Mouse (Mus musculus) heart, adult 2 months (tissue): Measurements from ENCODE around the gene Coro7. TPM values are rescaled to one million over a fixed set of nuclear protein-coding genes. Genes with fewer than 3 reads are reported as not detected.
"Not testable (repeated sequence)": the region's sequence is repeated elsewhere in the genome, so short reads cannot be mapped to it uniquely, and the experiment has no call there.

Experiments used
- DNase-seq, 2 experiments: peaks; one replicate each; pipeline ENCODE4 v3.0.0; 2021
- H3K27ac ChIP-seq: fragments of 200-600 bp; 2 replicates; pipeline ENCODE4 v1.8.1; 2022
- H3K27me3 ChIP-seq: fragments of 200-500 bp; 2 replicates; pipeline ENCODE4 v1.6.1; 2012; ENCODE audit warnings: mild to moderate bottlenecking, low read length, inconsistent platforms, mixed read lengths; ENCODE audit not compliant: control insufficient read depth, insufficient read depth
- H3K36me3 ChIP-seq: fragments of 200-500 bp; 2 replicates; pipeline ENCODE4 v1.6.1; 2012; ENCODE audit warnings: low read length, inconsistent platforms; ENCODE audit not compliant: control insufficient read depth, insufficient read depth
- H3K4me1 ChIP-seq: fragments of 200-500 bp; 2 replicates; pipeline ENCODE4 v1.6.1; 2011; ENCODE audit warnings: low read length; ENCODE audit not compliant: control insufficient read depth, insufficient read depth
- H3K4me3 ChIP-seq: fragments of 200-600 bp; 2 replicates; pipeline ENCODE4 v1.8.1; 2022
- H3K79me2 ChIP-seq: fragments of 200-500 bp; replicated peaks from 2 replicates; pipeline ENCODE4 v1.6.1; 2012; ENCODE audit warnings: mild to moderate bottlenecking, inconsistent platforms, low read length, moderate library complexity, mixed read lengths; ENCODE audit not compliant: control insufficient read depth, insufficient read depth
- H3K9ac ChIP-seq: fragments of 200-500 bp; 2 replicates; pipeline ENCODE4 v1.6.1; 2012; ENCODE audit warnings: low read depth, mild to moderate bottlenecking, control low read depth, inconsistent platforms, low read length, mixed read lengths
- CTCF ChIP-seq: fragments of 200-600 bp; IDR thresholded peaks from 2 replicates; pipeline ENCODE4 v1.8.1; 2022; ENCODE audit warnings: antibody characterized with exemption, mild to moderate bottlenecking, moderate library complexity
- EP300 ChIP-seq: fragments of 200-500 bp; IDR thresholded peaks from 2 replicates; pipeline ENCODE4 v1.6.1; 2011; ENCODE audit warnings: low read depth, low read length, control low read depth; ENCODE audit not compliant: insufficient read depth
- POLR2A ChIP-seq: fragments of 200-500 bp; IDR thresholded peaks from 2 replicates; pipeline ENCODE4 v1.6.1; 2011; ENCODE audit warnings: mild to moderate bottlenecking, low read depth, low read length, control low read depth; ENCODE audit not compliant: insufficient read depth
- WGBS: fragments of 180-500 bp; shearing (Covaris S2); methylation state at CpG from one replicate; pipeline ENCODE4 v1.1.7; 2018; 5-methylcytosine and 5-hydroxymethylcytosine counted together
- intact Hi-C: fragments of 180-260 bp; cut with DNase I; formaldehyde crosslinking; loops from one replicate; pipeline ENCODE4 v1.15.1; 2025
- polyA plus RNA-seq: library from polyadenylated mRNA; depleted of rRNA; stranded (reverse); fragments of >200 nt; gene quantifications from 2 replicates; pipeline ENCODE4 v1.2.3, GENCODE M21; 2012
- total RNA-seq, 2 experiments: library from RNA; stranded (reverse); gene quantifications; 2 replicates each; pipeline ENCODE4 v1.2.3; 2021

The Coro7 gene
- total and polyA plus RNA-seq, 3 experiments = 14.6 to 22.8 (median 15.9) TPM

DNA sequence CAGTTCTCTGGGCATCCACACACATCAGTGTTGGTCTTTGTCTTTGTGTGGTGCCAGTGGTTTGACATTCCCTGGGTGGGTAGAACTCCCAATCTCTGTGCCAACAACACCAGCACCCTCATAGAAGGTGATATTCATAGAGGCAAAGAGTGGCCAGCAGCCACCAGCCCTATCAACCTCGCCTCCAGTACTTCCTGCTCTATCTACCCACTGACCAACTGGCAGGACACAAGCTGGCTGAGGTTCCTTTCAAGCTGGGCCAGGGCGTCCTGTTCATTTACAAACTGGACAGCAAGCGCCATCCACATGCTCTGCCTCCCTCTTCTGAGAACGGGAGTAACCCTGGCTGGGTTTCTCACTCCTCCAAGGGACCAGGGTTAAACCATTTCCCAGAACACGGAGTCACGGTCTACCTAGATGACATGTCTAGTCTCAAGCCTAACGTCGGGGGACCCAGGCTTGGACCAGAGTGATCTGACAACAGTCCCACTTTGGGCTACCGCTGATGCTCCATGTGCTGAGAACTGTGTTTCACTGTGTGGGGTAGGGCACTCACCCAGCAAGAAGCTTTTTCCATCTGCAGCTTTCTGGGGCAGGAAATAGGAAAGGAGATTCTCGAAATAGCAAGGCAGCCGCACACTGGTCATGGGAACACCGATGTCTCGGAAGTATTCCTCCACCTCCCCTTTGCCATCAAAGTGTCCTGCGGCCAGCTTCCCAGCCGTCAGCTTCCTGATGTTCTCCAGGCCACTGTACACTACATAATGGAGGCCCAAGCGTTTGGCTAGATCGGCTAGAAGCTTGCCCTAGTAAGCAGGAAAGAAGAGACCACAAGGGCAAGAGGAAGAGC lies 34.5 kb upstream of the Coro7 start:
- Histone ChIP-seq H3K4me3 (no peak overlapping the region), H3K27ac (peak overlapping the region; percentile 47; the same call in 1 of the 2 replicates), H3K36me3 (no peaks in the 10 kb centered on the region), H3K79me2 (no peaks in the 10 kb centered on the region), H3K4me1 (peaks cover 7% of the 10 kb centered on the region), H3K27me3 (no peaks in the 10 kb centered on the region), H3K9ac (no peak overlapping the region)
- DNase-seq = peak; percentile 40 to 74
- intact Hi-C loops = no loop called here
- TF ChIP-seq EP300 = peak; percentile 73
- TF ChIP-seq POLR2A = no peak
- TF ChIP-seq CTCF = no peak
- WGBS = 40% methylated on average over 17 of the region's 17 CpGs

DNA sequence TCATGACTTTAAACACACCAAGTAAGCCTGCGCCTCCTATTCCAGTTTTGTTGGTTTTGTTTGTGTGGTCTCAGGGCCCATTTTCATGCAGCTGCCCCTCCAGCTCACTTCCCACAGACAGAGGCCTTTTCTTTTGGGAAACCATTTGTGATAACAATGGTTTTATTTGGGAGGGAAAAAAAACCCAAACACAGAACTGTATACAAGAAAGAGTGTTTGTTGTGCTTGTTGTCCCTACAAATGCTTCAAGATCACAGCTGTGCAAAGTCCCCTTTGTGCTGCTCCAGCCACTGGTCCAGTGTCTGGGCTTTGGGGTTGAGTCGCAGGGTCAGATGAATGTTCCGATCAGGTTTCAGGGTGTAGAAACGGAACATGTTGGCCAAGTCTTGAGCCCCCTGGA lies 31.6 kb upstream of the Coro7 start:
- Histone ChIP-seq H3K4me3 (no peak overlapping the region), H3K27me3 (no peaks in the 10 kb centered on the region), H3K27ac (no peak overlapping the region), H3K4me1 (peaks cover 7% of the 10 kb centered on the region), H3K9ac (no peak overlapping the region), H3K36me3 (no peaks in the 10 kb centered on the region; the same call in 1 of the 2 replicates), H3K79me2 (no peaks in the 10 kb centered on the region)
- intact Hi-C loops = no loop called here
- 92% methylated on average over 4 of the region's 4 CpGs for WGBS
- no peak for DNase-seq
- no peak for TF ChIP-seq CTCF

DNA sequence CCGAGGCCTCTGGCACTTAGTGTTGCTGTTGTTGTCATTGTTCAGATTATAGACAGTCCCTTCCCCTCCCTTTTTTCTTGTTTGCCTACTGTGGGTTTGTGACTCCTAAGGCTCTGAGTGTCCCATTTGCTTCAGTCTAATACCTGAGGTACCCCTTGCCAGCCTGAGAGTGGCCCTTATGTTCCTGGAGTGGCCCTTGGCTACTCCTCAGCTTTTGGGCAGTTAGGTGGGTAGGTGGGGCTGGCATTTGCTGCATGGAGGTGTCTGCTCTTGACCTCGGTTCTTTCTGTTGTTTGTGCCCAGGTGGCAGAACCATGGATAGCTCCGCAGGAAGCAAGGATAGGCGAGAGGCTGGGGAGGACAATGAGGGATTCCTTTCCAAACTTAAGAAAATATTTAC lies 26.0 kb upstream of the Coro7 start:
- Histone ChIP-seq H3K27me3 (no peaks in the 10 kb centered on the region), H3K4me1 (no peaks in the 10 kb centered on the region), H3K36me3 (no peaks in the 10 kb centered on the region; the same call in 1 of the 2 replicates), H3K4me3 (no peak overlapping the region), H3K9ac (no peak overlapping the region), H3K79me2 (no peaks in the 10 kb centered on the region), H3K27ac (no peak overlapping the region)
- TF ChIP-seq EP300 (no peak), CTCF (no peak), POLR2A (no peak)
- no peak for DNase-seq
- 59% methylated on average over 4 of the region's 4 CpGs for WGBS
- intact Hi-C loops = loop anchor here (5.0 kb wide), 1 partner anchor 172 kb away; no protein-coding TSS in a partner anchor

DNA sequence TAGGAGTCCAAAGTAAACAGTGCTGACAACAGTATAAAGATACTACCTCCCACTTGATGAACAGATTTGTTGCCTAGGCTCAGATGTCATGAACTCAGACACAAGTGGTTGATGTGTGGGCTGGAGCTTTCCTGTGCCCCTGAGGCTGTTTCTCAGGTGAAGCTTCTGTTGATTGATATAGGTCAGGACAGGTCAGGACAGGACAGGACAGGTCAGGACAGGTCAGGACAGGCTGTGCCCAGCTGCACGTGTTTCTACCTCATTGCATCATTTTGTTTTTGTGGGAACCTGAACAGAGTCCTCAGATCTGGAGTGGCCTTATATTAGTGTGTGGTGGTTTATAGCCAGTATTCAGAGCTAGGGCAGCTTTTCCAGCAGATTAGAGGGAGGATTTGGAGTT lies 23.1 kb upstream of the Coro7 start:
- no peak overlapping the region for H3K4me3 ChIP-seq
- DNase-seq = no peak
- intact Hi-C loops = no loop called here
- no peaks in the 10 kb centered on the region for H3K4me1 ChIP-seq
- no peaks in the 10 kb centered on the region; the same call in 1 of the 2 replicates for H3K36me3 ChIP-seq
- H3K79me2 ChIP-seq = no peaks in the 10 kb centered on the region
- H3K27me3 ChIP-seq = no peaks in the 10 kb centered on the region
- WGBS = 71% methylated on average over 1 of the region's 1 CpGs
- H3K27ac ChIP-seq = no peak overlapping the region
- H3K9ac ChIP-seq = no peak overlapping the region
- TF ChIP-seq EP300 (no peak), POLR2A (no peak), CTCF (no peak)

DNA sequence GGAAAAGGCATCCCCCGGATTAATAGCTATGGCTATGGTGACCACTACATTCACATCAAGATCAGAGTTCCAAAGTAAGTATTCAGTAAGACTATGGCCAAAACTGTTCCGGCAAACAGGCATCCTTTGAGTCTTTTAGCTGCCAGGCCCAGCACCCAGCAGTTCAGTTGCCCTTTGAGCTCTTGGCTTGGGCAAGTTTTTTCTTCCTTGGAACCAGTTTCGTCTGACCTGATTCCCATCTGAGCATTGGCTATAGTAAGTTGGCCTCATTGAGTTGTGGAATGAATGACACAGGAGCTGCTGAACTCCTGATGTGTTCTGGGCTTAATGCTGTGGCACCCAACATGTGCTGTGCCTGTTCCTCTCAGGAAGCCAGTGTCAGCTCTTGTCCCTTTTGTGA lies 21.6 kb upstream of the Coro7 start:
- Histone ChIP-seq H3K9ac (no peak overlapping the region), H3K27me3 (no peaks in the 10 kb centered on the region), H3K36me3 (no peaks in the 10 kb centered on the region), H3K4me3 (no peak overlapping the region), H3K27ac (no peak overlapping the region), H3K79me2 (0 out of 2 replicates have a peak, but pooled peaks cover 2% of the 10 kb centered on the region), H3K4me1 (no peaks in the 10 kb centered on the region)
- TF ChIP-seq EP300 (no peak), CTCF (no peak), POLR2A (no peak)
- intact Hi-C loops = no loop called here
- no peak for DNase-seq
- 92% methylated on average over 3 of the region's 3 CpGs for WGBS

DNA sequence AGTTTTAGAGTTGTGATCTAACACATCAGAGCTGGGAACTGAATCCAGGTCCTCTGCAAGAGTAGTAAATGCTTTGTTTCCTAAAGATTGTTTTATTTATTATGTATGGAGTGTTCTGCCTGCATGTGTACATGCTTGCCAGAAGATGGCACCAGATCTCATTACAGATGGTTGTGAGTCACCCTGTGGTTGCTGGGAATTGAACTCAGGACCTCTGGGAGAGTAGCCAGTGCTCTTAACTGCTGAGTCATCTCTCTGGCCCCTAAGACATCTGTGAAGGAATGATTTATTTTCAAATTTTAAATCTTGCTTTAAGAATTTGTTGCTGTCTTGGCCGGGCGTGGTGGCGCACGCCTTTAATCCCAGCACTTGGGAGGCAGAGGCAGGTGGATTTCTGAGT lies 9.8 kb upstream of the Coro7 start:
- H3K27ac ChIP-seq, H3K9ac ChIP-seq, H3K4me1 ChIP-seq, H3K27me3 ChIP-seq, H3K36me3 ChIP-seq, DNase-seq, H3K79me2 ChIP-seq, H3K4me3 ChIP-seq: not testable (repeated sequence)
- intact Hi-C loops = loop anchor here (10.0 kb wide), 1 partner anchor 175 kb away; no protein-coding TSS in a partner anchor
- WGBS = 97% methylated on average over 4 of the region's 4 CpGs
- TF ChIP-seq CTCF = peak; percentile 50
